ENCODE assay signal across 8 mouse cellular contexts in genomic region chr1:43827763-43828194, GRCm38 (mm10). TPM values are rescaled to one million over a fixed set of nuclear protein-coding genes. Genes with fewer than 3 reads are reported as not detected.
DNase-seq lines count a peak whose midpoint lies in the region; ATAC-seq lines count a peak whose summit lies in the region.

Gene Uxs1 (minus strand): TSS chr1:43827800.

- peak; percentile 96 for DNase-seq in WW6 (ENCODE audit: low read depth, low spot score)
- peak; percentile 93 to 99 for DNase-seq in cerebellum, postnatal 4 days (ENCODE audit: low spot score in 2 of 2)
- peak; percentile 98 for DNase-seq in gastrocnemius, adult 18-20 months (ENCODE audit: low spot score)
- peak; percentile 97 to 99 for DNase-seq in left cerebral cortex, adult 18-20 months (ENCODE audit: low spot score in 2 of 2)
- DNase-seq in right cerebral cortex, adult 18-20 months: peak; percentile 99
- peak; percentile 86 for DNase-seq in urinary bladder, postnatal 10 days (ENCODE audit: low spot score)

- under 1% methylated on average over 38 of the region's 41 CpGs for WGBS in hindbrain, embryonic 16.5 days
- WGBS in macrophage (ENCODE audit: missing documents): under 1% methylated on average over 39 of the region's 41 CpGs

- H3K27ac ChIP-seq in hindbrain, embryonic 16.5 days (ENCODE audit: low read depth, low read length): peak within 1 kb of the TSS; percentile 94
- peak within 1 kb of the TSS; percentile 37 for H3K27ac ChIP-seq in macrophage

- H3K4me2 ChIP-seq in hindbrain, embryonic 16.5 days (ENCODE audit: low read length): peak within 1 kb of the TSS; percentile 67

- H3K9ac ChIP-seq in hindbrain, embryonic 16.5 days (ENCODE audit: low read depth, low read length): peak within 1 kb of the TSS; percentile 95

- H3K4me3 ChIP-seq in hindbrain, embryonic 16.5 days (ENCODE audit: low read length): peak within 1 kb of the TSS; percentile 94
- H3K4me3 ChIP-seq in macrophage (ENCODE audit: inconsistent target): peak within 1 kb of the TSS; percentile 76

- no peaks in the 10 kb centered on the region for H3K36me3 ChIP-seq in hindbrain, embryonic 16.5 days (ENCODE audit: control insufficient read depth, insufficient read depth, low read length)
- no peaks in the 10 kb centered on the region for H3K36me3 ChIP-seq in macrophage (ENCODE audit: inconsistent target)

- H3K27me3 ChIP-seq in hindbrain, embryonic 16.5 days (replicated peaks; ENCODE audit: control insufficient read depth, insufficient read depth, low read length): no peaks in the 10 kb centered on the region

- peaks cover 16% of the 10 kb centered on the region for H3K4me1 ChIP-seq in hindbrain, embryonic 16.5 days (ENCODE audit: control insufficient read depth, insufficient read depth, low read depth, low read length)

- H3K9me3 ChIP-seq in hindbrain, embryonic 16.5 days (ENCODE audit: control insufficient read depth, low read length): no peaks in the 10 kb centered on the region

- peaks cover 32% of the 10 kb centered on the region for H3K79me2 ChIP-seq in macrophage (ENCODE audit: inconsistent target)

- peak; percentile 98 for ATAC-seq in hindbrain, embryonic 16.5 days

RNA-seq across cellular contexts. Expression of gene Uxs1, which starts in this region (rescaled TPM):
- 10 to 100 TPM in 1 of 2 experiments, 1 to 10 TPM in 1; 9.2 to 13.8 TPM for total RNA-seq in gastrocnemius, adult 18-20 months (2021)
- 18.0 and 19.4 TPM in 2 replicates for polyA plus RNA-seq in hindbrain, embryonic 16.5 days (2015; fragmentation: Nextera tagmentation; extraction: Ambion mirVana)
- 10 to 100 TPM; 56.9 to 59.0 TPM for total RNA-seq in left cerebral cortex, adult 18-20 months (2021)
- total RNA-seq in macrophage (2018; cell fraction: chromatin; rRNA removed): 10 to 100 TPM in 21 of 26 experiments, 1 to 10 TPM in 5; 4.5 to 28.8 (median 15.9) TPM
- 10 to 100 TPM; 19.3 to 31.4 (median 25.0) TPM for total RNA-seq in macrophage (2018; cell fraction: cytosol; rRNA removed)
- total RNA-seq in macrophage (2018; cell fraction: nucleus; rRNA removed): 10 to 100 TPM in 25 of 26 experiments, 1 to 10 TPM in 1; 8.9 to 38.7 (median 23.2) TPM
- 23.6 to 48.9 TPM (median 37.7 TPM) in 3 replicates for polyA plus RNA-seq in macrophage (2018)

Comparison
In these comparisons a context has a peak if more than half of its experiments do, and no peak if none do; other contexts are left out.
1. Peak in every context shown above with its lines: DNase-seq, ATAC-seq, H3K4me3 ChIP-seq and H3K27ac ChIP-seq.